Mouse (Mus musculus) 3T3-L1 (cell line): Measurements from ENCODE around the gene Tulp1.
A peak's percentile ranks its signal among the peaks of the same experiment; 100 is the strongest.
"Not testable (repeated sequence)": the region's sequence is repeated elsewhere in the genome, so short reads cannot be mapped to it uniquely, and the experiment has no call there.

Experiments used
- DNase-seq: peaks from one replicate; pipeline ENCODE4 v3.0.0-alpha.2; 2015; ENCODE audit warnings: low read depth, low spot score

The Tulp1 gene

GRCm38 (mm10) chr17:28341091-28341490 is 23.9 kb downstream of the Tulp1 start:
- peak; percentile 71 for DNase-seq

DNA sequence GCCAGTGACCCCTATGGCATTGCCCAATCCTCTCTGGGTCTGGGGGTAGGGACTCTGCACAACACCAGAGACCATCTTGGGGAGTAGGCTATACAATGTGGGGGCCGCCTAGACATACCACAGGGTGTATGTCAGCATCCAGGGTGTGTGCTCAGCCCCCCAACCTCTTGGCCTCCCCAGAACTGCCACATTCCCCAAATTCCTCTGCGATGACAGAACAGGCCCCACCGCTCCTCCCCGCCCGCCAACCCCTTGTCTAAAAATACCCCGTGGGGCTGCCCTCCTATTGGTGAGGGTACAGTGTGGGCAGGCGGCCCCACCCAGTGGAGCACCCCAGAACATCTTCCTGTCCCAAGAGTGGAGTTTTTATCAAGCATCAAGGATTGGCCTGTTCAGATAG is 24.4 kb downstream of the Tulp1 start:
- peak; percentile 50 for DNase-seq

DNA sequence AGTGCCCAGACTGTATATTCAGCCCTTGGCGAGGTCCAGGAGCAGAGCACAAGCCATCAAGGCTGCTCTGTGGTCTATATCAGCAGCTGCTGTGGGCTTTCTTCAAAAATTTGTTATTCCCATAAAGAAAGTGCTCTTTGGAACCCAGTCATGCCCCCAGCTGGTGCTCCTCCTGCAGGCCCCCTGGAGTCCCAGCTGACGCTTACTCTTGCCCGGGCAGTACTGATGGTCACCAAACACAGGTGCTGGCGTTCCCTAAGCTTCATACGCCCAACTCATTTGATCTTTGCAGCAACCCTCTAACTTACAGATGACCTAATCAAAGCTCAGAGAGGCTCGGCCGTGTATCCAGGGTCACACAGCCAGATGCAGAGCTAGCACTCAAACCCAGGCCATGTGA is 27.5 kb downstream of the Tulp1 start:
- no peak for DNase-seq

DNA sequence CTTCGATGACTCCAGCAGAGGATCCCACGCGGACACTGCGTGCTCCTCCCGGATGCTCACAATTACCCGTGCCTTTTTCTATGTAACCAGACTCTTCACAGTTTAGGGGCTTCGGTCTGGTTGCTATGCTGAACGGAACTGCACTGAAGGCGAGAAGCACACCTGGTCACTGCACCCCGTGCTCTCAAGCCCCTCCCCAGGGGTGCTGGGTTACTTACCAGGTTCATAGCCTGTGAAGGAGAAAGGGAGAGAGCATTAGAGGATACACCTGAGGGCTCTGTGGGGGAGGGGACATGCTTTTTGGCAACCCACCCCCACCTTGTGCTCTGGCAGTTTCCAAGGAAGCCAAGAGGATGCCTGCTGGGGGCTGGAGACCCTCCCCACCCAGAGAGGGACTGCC is 29.8 kb downstream of the Tulp1 start:
- DNase-seq = no peak

DNA sequence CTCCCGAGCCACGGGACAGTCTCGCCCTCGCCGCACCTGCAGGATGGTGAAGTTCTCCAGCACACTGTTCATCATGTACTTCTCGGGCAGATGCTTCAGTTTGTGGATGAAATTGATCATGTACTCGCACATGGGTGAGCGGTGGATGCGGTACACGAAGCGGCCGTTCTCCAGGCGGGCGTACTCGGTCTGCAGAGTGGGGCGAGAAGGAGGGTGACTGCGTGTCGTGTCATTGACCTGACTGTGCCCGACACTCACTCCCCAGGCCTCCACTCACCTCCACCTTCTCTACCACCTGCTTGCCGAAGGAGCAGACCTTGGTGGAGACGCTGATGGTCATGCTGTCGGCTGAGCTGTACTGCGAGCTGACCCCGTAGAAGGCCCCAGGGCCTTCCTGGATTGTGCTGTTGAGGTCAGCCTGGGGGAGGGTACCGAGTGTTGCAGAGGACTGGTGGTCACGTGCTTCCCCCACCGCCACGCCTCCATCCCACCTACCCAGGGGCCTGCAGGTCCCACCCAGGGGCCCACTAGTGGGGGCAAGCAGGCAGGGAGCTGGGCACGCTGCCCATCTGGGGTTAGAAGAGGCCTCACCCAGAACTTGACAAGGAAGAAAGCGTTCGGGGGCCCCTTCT is 32.0 kb downstream of the Tulp1 start:
- no peak for DNase-seq

DNA sequence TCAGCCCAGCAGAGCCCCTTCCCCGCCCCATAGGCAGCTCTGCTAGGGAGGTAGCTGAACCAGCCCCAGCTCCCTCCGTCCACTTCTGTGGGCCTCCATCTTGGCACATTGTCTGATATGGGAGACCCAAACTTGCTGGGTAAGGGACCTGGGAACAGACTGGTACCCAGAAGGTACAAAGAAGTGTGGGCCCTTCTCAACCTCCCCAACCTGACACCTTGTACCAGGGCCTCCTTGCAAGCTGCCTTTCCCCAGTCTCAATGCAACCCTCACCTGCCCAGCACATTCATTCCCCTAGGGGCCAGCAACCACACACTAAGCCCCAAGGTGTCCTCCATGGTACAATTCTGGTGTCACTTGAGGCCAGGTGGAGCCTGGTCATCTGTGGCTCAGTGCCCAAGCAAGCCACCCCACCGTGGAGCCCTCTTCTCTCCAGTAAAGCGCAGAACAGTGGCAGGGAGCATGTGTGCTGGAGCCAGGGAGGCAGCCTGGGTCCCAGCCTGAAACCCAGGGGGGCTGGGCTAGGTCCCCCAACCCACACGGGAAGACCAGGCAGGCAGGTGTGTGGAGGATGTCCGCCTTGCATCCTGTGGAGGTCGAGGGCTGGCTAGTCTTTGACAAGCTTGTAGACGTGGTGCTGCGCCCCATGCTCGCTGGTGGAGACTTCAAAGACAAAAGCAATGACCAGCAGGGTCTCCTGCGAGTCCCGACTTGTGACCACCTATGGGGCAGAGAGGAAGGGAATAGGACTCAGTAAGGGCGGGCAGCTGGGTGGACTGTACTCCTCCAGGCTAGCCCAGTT is 32.7 kb downstream of the Tulp1 start:
- peak; percentile 38 for DNase-seq

GRCm38 (mm10) chr17:28331241-28332112 is 33.5 kb downstream of the Tulp1 start:
- DNase-seq = peak; percentile 51

- not testable (repeated sequence) for DNase-seq
These were observed 34.4 kb downstream of the Tulp1 start for GRCm38 (mm10) chr17:28330590-28330989.

GRCm38 (mm10) chr17:28330232-28330546 is 34.8 kb downstream of the Tulp1 start:
- DNase-seq = no peak

- DNase-seq = peak; percentile 49
These were observed 35.4 kb downstream of the Tulp1 start for GRCm38 (mm10) chr17:28329503-28330231.

GRCm38 (mm10) chr17:28328946-28329345 is 36.1 kb downstream of the Tulp1 start:
- DNase-seq = no peak

GRCm38 (mm10) chr17:28328366-28328928 is 36.6 kb downstream of the Tulp1 start, which contains the start of gene Rpl10a:
Rpl10a (plus strand) TSS chr17:28328471.
- DNase-seq = peak; percentile 95

- peak; percentile 76 for DNase-seq
These were observed 37.2 kb downstream of the Tulp1 start for GRCm38 (mm10) chr17:28327673-28328325.

- no peak for DNase-seq
These were observed 38.1 kb downstream of the Tulp1 start for GRCm38 (mm10) chr17:28326951-28327350.

GRCm38 (mm10) chr17:28325751-28326150 is 39.3 kb downstream of the Tulp1 start:
- no peak for DNase-seq

GRCm38 (mm10) chr17:28324416-28324815 is 40.6 kb downstream of the Tulp1 start:
- DNase-seq = not testable (repeated sequence)

- no peak for DNase-seq
These were observed 41.2 kb downstream of the Tulp1 start for GRCm38 (mm10) chr17:28323786-28324185.

DNA sequence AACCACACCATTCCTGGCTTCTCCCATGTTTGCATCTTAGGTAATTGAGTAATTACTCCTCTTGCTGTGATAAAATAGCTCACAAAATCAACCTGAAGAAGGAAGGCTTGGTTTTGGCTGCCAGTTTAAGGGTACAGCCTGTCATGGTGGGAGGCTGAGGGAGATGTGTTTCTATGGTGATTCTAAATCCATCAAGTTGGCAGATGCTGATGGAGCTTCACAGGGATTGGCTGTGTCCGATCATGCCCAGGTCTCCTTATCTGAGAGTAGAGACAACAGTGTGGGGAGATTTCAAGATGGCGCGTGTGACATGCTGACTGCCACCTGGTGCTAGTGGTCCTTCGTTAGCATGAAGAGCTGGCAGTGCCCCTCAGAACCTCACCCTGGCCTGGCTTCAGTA is 43.3 kb downstream of the Tulp1 start:
- no peak for DNase-seq

GRCm38 (mm10) chr17:28317725-28318124 is 47.3 kb downstream of the Tulp1 start:
- DNase-seq = no peak

DNA sequence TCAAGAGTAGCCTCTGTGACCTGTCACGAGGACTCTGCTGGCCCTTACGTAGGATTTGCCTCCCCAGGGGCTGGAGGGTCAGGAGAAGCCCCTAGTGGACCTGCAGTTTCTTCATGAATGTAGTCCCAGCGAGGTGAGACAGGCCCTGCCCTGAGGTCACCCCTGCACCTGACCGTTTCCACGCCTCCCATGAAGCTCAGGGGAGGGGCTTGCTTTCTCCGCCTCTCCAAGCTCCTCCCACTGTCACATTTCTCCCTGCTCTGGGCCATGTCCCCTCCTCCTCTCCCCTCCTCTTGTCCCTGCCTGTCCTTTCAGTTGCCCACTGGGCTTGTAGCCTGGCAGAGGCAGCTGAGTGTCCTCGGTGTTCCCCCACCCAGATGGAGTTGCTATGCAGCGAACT is 47.9 kb downstream of the Tulp1 start:
- DNase-seq = no peak

DNA sequence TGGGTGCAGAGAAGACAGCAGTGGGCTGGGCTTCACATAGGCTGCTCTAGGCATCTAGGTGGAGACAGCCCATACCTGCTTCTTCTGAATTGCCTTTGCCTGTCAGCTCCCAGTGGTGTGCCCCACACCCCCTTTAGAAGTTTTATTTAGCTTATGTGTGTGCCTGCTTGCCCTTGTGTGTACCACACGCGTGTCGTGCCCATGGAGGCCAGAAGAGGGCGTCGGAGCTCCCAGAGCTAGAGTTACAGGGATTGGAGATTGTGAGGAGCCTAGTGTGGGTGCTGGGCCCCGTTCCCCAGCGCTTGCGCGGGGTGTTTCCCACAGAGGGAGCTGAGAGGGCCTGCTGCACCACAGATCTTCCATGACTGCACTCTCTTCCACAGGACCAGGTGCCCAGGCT is 48.5 kb downstream of the Tulp1 start:
- DNase-seq = no peak
